Mouse (Mus musculus) embryonic facial prominence, embryonic 11.5 days (tissue): Measurements from ENCODE around the gene Tcl1b4. TPM values are rescaled to one million over a fixed set of nuclear protein-coding genes. Genes with fewer than 3 reads are reported as not detected.
"Not testable (repeated sequence)": the region's sequence is repeated elsewhere in the genome, so short reads cannot be mapped to it uniquely, and the experiment has no call there.

Experiments
- ATAC-seq: fragments of 200-750 bp; cut with Nextera tagmentation; replicated peaks from 2 replicates; pipeline ENCODE4 v1.8.0; 2017; ENCODE audit warnings: low read depth; ENCODE audit not compliant: insufficient number of reproducible peaks, low FRiP score, low TSS enrichment
- DNase-seq: peaks from one replicate; pipeline ENCODE4 v3.0.0-alpha.2; 2015; ENCODE audit warnings: low spot score
- H3K27ac ChIP-seq: fragments of 300-500 bp; sonication (generic); replicated peaks from 2 replicates; pipeline ENCODE4 v1.5.1; 2014; ENCODE audit warnings: mild to moderate bottlenecking, low read depth, low read length, control low read depth
- H3K27me3 ChIP-seq: fragments of 300-500 bp; sonication (generic); 2 replicates; pipeline ENCODE4 v1.6.1; 2014; ENCODE audit warnings: mild to moderate bottlenecking, low read length, moderate library complexity, mixed read lengths; ENCODE audit not compliant: control insufficient read depth, insufficient read depth
- H3K36me3 ChIP-seq: fragments of 300-500 bp; sonication (generic); replicated peaks from 2 replicates; pipeline ENCODE4 v1.6.1; 2014; ENCODE audit warnings: low read depth, mild to moderate bottlenecking, low read length, moderate library complexity, mixed read lengths; ENCODE audit not compliant: control insufficient read depth, insufficient read depth
- H3K4me1 ChIP-seq: fragments of 300-500 bp; sonication (generic); 2 replicates; pipeline ENCODE4 v1.6.1; 2014; ENCODE audit warnings: low read length, mixed read lengths; ENCODE audit not compliant: control insufficient read depth, insufficient read depth
- H3K4me2 ChIP-seq: fragments of 300-500 bp; sonication (generic); 2 replicates; pipeline ENCODE4 v1.6.1; 2014; ENCODE audit warnings: low read depth, mild to moderate bottlenecking, control low read depth, low read length, moderate library complexity
- H3K4me3 ChIP-seq: fragments of 300-500 bp; sonication (generic); 2 replicates; pipeline ENCODE4 v1.5.1; 2014; ENCODE audit warnings: low read depth, low read length, control low read depth
- H3K9ac ChIP-seq: fragments of 300-500 bp; sonication (generic); replicated peaks from 2 replicates; pipeline ENCODE4 v1.6.1; 2014; ENCODE audit warnings: mild to moderate bottlenecking, control low read depth, low read length
- H3K9me3 ChIP-seq: fragments of 300-500 bp; sonication (generic); replicated peaks from 2 replicates; pipeline ENCODE4 v1.6.1; 2016; ENCODE audit warnings: mild to moderate bottlenecking, low read length, inconsistent platforms, mixed read lengths; ENCODE audit not compliant: control insufficient read depth
- WGBS: fragments of 180-500 bp; shearing (Covaris S2); extraction: QIAGEN DNeasy Blood & Tissue Kit; methylation state at CpG from one replicate; pipeline ENCODE4 v1.1.7; 2014; 5-methylcytosine and 5-hydroxymethylcytosine counted together
- polyA plus RNA-seq: library from polyadenylated mRNA; unstranded; fragments of >200 nt; fragmentation: Nextera tagmentation; extraction: Ambion mirVana; gene quantifications from 2 replicates; pipeline ENCODE4 v1.2.1, GENCODE M21; 2014

Tcl1b4 gene
- polyA plus RNA-seq: not detected in 2 replicates

DNA sequence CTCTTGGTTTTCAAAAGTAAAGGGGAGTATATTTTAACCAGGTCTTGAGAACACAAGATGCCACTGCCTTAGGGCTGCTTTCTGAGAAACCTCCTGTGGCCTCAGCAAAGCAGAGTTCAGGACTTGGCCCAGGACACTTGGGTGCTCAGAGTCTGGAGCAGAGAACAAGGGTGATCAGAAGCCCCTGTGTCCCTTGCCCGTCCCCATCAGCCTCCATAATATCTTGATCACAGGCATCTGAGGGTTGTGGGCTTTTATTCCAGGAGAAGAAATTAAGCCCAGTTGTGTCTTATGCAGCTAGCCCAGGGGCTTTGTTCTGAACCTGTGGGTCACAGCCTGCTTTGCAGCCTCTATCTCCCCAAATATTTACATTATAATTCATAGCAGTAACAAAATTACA, at the start of gene Tcl1b4:
Gene Tcl1b4 (plus strand): TSS at position 301 of the 400 bp plus-strand sequence.
- not testable (repeated sequence) for H3K27me3 ChIP-seq, ATAC-seq, H3K27ac ChIP-seq, H3K4me1 ChIP-seq, H3K9ac ChIP-seq, H3K4me2 ChIP-seq, DNase-seq, H3K36me3 ChIP-seq, H3K9me3 ChIP-seq, H3K4me3 ChIP-seq
- WGBS: 68% methylated on average over 1 of the region's 1 CpGs

- 72% methylated on average over 4 of the region's 4 CpGs for WGBS
- not testable (repeated sequence) for H3K9me3 ChIP-seq, ATAC-seq, H3K4me2 ChIP-seq, H3K27ac ChIP-seq, H3K4me3 ChIP-seq, H3K27me3 ChIP-seq, H3K36me3 ChIP-seq, H3K9ac ChIP-seq, H3K4me1 ChIP-seq, DNase-seq
Measured at GRCm38 (mm10) chr12:105155286-105155685, 46.5 kb upstream of the Tcl1b4 start.

DNA sequence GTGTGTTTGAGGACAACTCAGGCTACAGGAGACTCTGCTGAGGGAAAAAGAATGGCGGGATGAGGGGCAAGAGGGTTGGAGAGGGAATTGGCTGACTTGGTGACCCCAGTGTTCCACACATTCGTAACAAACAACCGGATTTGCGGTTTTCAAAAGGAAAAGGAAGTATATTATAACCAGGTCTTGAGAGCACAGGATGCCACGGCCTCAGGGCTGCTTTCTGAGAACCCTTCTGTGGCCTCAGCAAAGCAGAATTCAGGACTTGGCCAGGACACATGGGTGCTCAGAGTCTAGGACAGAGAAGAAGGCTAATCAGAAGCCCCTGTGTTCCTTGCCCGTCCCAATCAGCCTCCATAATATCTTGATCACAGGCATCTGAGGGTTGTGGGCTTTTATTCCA, 42.9 kb upstream of the Tcl1b4 start:
- Histone ChIP-seq H3K4me2 (no peak overlapping the region), H3K4me1 (no peaks in the 10 kb centered on the region), H3K9ac (no peak overlapping the region), H3K27me3 (no peaks in the 10 kb centered on the region), H3K36me3 (no peaks in the 10 kb centered on the region), H3K27ac (no peak overlapping the region), H3K9me3 (no peaks in the 10 kb centered on the region), H3K4me3 (no peak overlapping the region)
- no peak for ATAC-seq
- no peak for DNase-seq
- WGBS: 76% methylated on average over 6 of the region's 6 CpGs

- DNase-seq (no peak), ATAC-seq (no peak)
- Histone ChIP-seq H3K36me3 (no peaks in the 10 kb centered on the region), H3K9me3 (no peaks in the 10 kb centered on the region), H3K27me3 (no peaks in the 10 kb centered on the region), H3K4me1 (no peaks in the 10 kb centered on the region), H3K27ac (no peak within 1 kb of the TSS), H3K4me3 (no peak within 1 kb of the TSS), H3K4me2 (no peak within 1 kb of the TSS), H3K9ac (no peak within 1 kb of the TSS)
- WGBS: 80% methylated on average over 4 of the region's 4 CpGs
Measured at GRCm38 (mm10) chr12:105159390-105159789, 42.4 kb upstream of the Tcl1b4 start, which contains the start of gene Tcl1b1. TSS of gene Tcl1b1 (plus strand) at chr12:105159690.

GRCm38 (mm10) chr12:105166734-105167133, 35.0 kb upstream of the Tcl1b4 start:
- no peak for ATAC-seq
- Histone ChIP-seq H3K36me3 (no peaks in the 10 kb centered on the region), H3K4me3 (no peak overlapping the region), H3K27ac (no peak overlapping the region), H3K4me2 (no peak overlapping the region), H3K9me3 (no peaks in the 10 kb centered on the region), H3K4me1 (no peaks in the 10 kb centered on the region), H3K27me3 (no peaks in the 10 kb centered on the region), H3K9ac (no peak overlapping the region)
- no peak for DNase-seq
- WGBS: 79% methylated on average over 3 of the region's 3 CpGs

- ATAC-seq: no peak
- WGBS: 85% methylated on average over 2 of the region's 2 CpGs
- no peak for DNase-seq
- H3K27me3 ChIP-seq: no peaks in the 10 kb centered on the region
- H3K27ac ChIP-seq: no peak overlapping the region
- no peak overlapping the region for H3K4me2 ChIP-seq
- no peak overlapping the region for H3K9ac ChIP-seq
- no peak overlapping the region for H3K4me3 ChIP-seq
- no peaks in the 10 kb centered on the region for H3K9me3 ChIP-seq
- no peaks in the 10 kb centered on the region for H3K36me3 ChIP-seq
- H3K4me1 ChIP-seq: no peaks in the 10 kb centered on the region
Measured at GRCm38 (mm10) chr12:105173366-105173765, 28.4 kb upstream of the Tcl1b4 start.

DNA sequence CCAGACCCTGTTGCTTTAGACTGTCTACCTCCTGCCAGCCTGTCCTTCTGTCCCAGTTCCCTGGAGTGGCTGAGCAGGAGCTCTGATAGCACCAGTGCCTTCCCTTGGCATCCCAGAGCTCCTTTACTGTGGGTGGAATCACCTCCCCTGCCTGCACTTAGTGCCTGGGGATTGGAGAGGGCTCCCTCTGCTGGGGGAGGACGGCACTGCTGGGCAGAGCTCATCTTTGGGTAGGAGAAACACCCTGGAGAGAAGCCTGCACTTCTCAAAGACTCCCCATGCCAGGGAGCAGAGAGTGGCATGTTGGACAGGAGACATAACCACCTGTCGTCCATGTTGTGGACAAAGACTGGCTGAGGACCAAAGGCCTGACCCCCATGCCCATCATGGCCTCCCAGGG, 27.4 kb upstream of the Tcl1b4 start:
- not testable (repeated sequence) for ATAC-seq, H3K4me1 ChIP-seq, H3K36me3 ChIP-seq, DNase-seq, H3K9me3 ChIP-seq, H3K27ac ChIP-seq, H3K9ac ChIP-seq, H3K4me2 ChIP-seq, H3K27me3 ChIP-seq, H3K4me3 ChIP-seq
- WGBS: 33% methylated on average over 2 of the region's 2 CpGs

- not testable (repeated sequence) for ATAC-seq, H3K36me3 ChIP-seq, H3K4me3 ChIP-seq, DNase-seq, H3K27ac ChIP-seq, H3K9me3 ChIP-seq, H3K4me2 ChIP-seq, H3K9ac ChIP-seq, H3K4me1 ChIP-seq, H3K27me3 ChIP-seq
- WGBS: 66% methylated on average over 3 of the region's 3 CpGs
Measured at GRCm38 (mm10) chr12:105176044-105176443, 25.7 kb upstream of the Tcl1b4 start, which contains the start of gene Tcl1b5. TSS of gene Tcl1b5 (plus strand) at chr12:105176344.
